ENCODE assay signal across 6 mouse cellular contexts in genomic region chr1:46937641-46938040, GRCm38 (mm10).
"Had no signal": no experiment of that assay in that cellular context is flagged by ENCODE, and none has a peak within 500 bp of the region (broad histone marks: within the 10 kb centered on the region; RNA-seq: fewer than 3 reads in every experiment).

No protein-coding gene starts in this region.

- DNase-seq: kidney, adult 2 months; kidney, postnatal 14 days; layer of hippocampus, postnatal 36 days; lung, adult 18-20 months; thymus, adult 2 months; thymus, postnatal 25 days had no signal
